Mouse (Mus musculus) forebrain, embryonic 11.5 days (tissue): ENCODE measurements at regions not wholly inside any gene's neighbourhood (a gene's known extent, or its start where the extent isn't known, plus 50 kb on each side); places are given as distances from the start of the nearest gene placed in this dataset.
"Not testable (repeated sequence)": the region's sequence is repeated elsewhere in the genome, so short reads cannot be mapped to it uniquely, and the experiment has no call there.

ENCODE experiments used
- ATAC-seq: fragments of 200-750 bp; cut with Nextera tagmentation; replicated peaks from 2 replicates; pipeline ENCODE4 v1.8.0; 2017; ENCODE audit warnings: moderate TSS enrichment; ENCODE audit not compliant: low FRiP score
- DNase-seq: peaks from one replicate; pipeline ENCODE4 v3.0.0-alpha.2; 2017; ENCODE audit warnings: low spot score
- H3K27ac ChIP-seq: fragments of 300-500 bp; sonication (generic); 2 replicates; pipeline ENCODE4 v1.5.1; 2014; ENCODE audit warnings: low read depth, low read length
- H3K27me3 ChIP-seq: fragments of 300-500 bp; sonication (generic); 2 replicates; pipeline ENCODE4 v1.6.1; 2014; ENCODE audit warnings: mild to moderate bottlenecking, low read length, mixed read lengths; ENCODE audit not compliant: control insufficient read depth, insufficient read depth
- H3K36me3 ChIP-seq: fragments of 300-500 bp; sonication (generic); 2 replicates; pipeline ENCODE4 v1.6.1; 2014; ENCODE audit warnings: mild to moderate bottlenecking, low read length, moderate library complexity, mixed read lengths; ENCODE audit not compliant: control insufficient read depth, insufficient read depth
- H3K4me1 ChIP-seq: fragments of 300-500 bp; sonication (generic); replicated peaks from 2 replicates; pipeline ENCODE4 v1.6.1; 2014; ENCODE audit warnings: low read length, mixed read lengths; ENCODE audit not compliant: control insufficient read depth, insufficient read depth
- H3K4me2 ChIP-seq: fragments of 300-500 bp; sonication (generic); 2 replicates; pipeline ENCODE4 v1.6.1; 2014; ENCODE audit warnings: low read depth, mild to moderate bottlenecking, low read length, moderate library complexity, mixed read lengths; ENCODE audit not compliant: severe bottlenecking
- H3K4me3 ChIP-seq: fragments of 300-500 bp; sonication (generic); 2 replicates; pipeline ENCODE4 v1.5.1; 2014; ENCODE audit warnings: low read depth, low read length
- H3K9ac ChIP-seq: fragments of 300-500 bp; sonication (generic); 2 replicates; pipeline ENCODE4 v1.6.1; 2014; ENCODE audit warnings: low read length
- H3K9me3 ChIP-seq: fragments of 300-500 bp; sonication (generic); 2 replicates; pipeline ENCODE4 v1.6.1; 2016; ENCODE audit warnings: low read length, mixed read lengths; ENCODE audit not compliant: control insufficient read depth
- WGBS: fragments of 180-500 bp; shearing (Covaris S2); extraction: QIAGEN DNeasy Blood & Tissue Kit; methylation state at CpG from one replicate; pipeline ENCODE4 v1.1.7; 2014; 5-methylcytosine and 5-hydroxymethylcytosine counted together

GRCm38 (mm10) chr14:9400861-9401260 lies 734.8 kb upstream of the 4930452B06Rik start:
- Histone ChIP-seq H3K4me1 (no peaks in the 10 kb centered on the region), H3K4me3 (no peak overlapping the region), H3K9me3 (no peaks in the 10 kb centered on the region), H3K4me2 (no peak overlapping the region), H3K36me3 (no peaks in the 10 kb centered on the region), H3K9ac (no peak overlapping the region), H3K27me3 (no peaks in the 10 kb centered on the region), H3K27ac (no peak overlapping the region)
- ATAC-seq (no peak), DNase-seq (no peak)
- 91% methylated on average over 1 of the region's 1 CpGs for WGBS

GRCm38 (mm10) chr14:9393271-9393771 lies 727.3 kb upstream of the 4930452B06Rik start:
- peak; percentile 64 for ATAC-seq
- Histone ChIP-seq H3K27me3 (no peaks in the 10 kb centered on the region), H3K9ac (no peak overlapping the region), H3K36me3 (no peaks in the 10 kb centered on the region), H3K4me3 (no peak overlapping the region), H3K9me3 (no peaks in the 10 kb centered on the region), H3K4me1 (no peaks in the 10 kb centered on the region), H3K27ac (no peak overlapping the region), H3K4me2 (no peak overlapping the region)
- DNase-seq = peak; percentile 80
- WGBS = 21% methylated on average over 4 of the region's 4 CpGs

GRCm38 (mm10) chr14:9389878-9390536 lies 724.0 kb upstream of the 4930452B06Rik start:
- H3K9me3 ChIP-seq, H3K4me1 ChIP-seq, ATAC-seq, H3K27me3 ChIP-seq, H3K4me2 ChIP-seq, H3K27ac ChIP-seq, H3K4me3 ChIP-seq, DNase-seq, H3K9ac ChIP-seq, H3K36me3 ChIP-seq: not testable (repeated sequence)
- 93% methylated on average over 5 of the region's 5 CpGs for WGBS

- Histone ChIP-seq H3K4me1 (no peaks in the 10 kb centered on the region), H3K9me3 (no peaks in the 10 kb centered on the region), H3K4me3 (no peak overlapping the region), H3K9ac (no peak overlapping the region), H3K27me3 (no peaks in the 10 kb centered on the region), H3K36me3 (no peaks in the 10 kb centered on the region), H3K27ac (no peak overlapping the region), H3K4me2 (no peak overlapping the region)
- no peak for ATAC-seq
- DNase-seq = no peak
- 85% methylated on average over 7 of the region's 7 CpGs for whole genome bisulfite sequencing
Measured at GRCm38 (mm10) chr14:9389180-9389579, 723.1 kb upstream of the 4930452B06Rik start.
